Mouse (Mus musculus): ENCODE data around the gene Ndufc2.
A peak's percentile ranks its signal among the peaks of the same experiment; 100 is the strongest.

Ndufc2 gene

GRCm38 (mm10) chr7:97399960-97400715 lies at the start of gene Ndufc2:
TSS of gene Ndufc2 (plus strand) at chr7:97400003.
- peak; percentile 82 for DNase-seq

GRCm38 (mm10) chr7:97350891-97351290 lies 48.9 kb upstream of the Ndufc2 start:
- no peak for DNase-seq

DNA sequence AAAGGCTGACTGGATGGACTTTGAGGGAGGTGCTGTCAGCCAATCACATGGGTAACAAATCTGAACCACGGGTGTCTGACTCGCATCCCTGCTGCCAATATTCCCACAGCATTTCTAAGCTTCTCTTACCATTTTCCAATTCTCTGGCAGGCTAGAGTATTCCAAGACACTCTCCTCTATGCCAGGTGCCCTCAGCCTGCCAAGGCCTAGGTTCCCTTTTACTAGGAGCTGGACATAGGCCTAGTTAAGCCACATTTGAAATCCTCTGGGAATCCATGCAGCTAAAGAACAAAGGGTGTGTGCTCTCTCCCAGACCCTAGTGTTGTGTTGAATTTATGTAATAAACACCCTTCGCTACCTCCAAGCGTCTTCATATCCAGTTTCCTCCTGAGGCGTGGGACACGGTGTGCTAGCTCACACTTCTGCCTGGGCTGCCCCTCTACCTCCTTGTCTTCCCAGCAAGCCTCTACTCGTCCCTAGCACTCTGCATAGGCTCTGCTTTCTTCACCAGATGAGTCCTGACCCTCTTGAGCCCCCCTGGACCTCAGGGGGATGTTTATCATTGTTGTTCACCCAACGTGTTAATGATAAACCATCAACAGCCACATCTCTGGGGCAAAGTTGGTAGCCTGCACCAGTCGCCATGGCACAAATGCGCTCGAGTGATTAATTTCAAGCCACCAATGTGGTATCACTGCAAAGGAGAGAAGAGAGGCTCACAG lies 47.9 kb upstream of the Ndufc2 start:
- DNase-seq = no peak

GRCm38 (mm10) chr7:97353356-97353755 lies 46.4 kb upstream of the Ndufc2 start:
- DNase-seq = no peak

DNA sequence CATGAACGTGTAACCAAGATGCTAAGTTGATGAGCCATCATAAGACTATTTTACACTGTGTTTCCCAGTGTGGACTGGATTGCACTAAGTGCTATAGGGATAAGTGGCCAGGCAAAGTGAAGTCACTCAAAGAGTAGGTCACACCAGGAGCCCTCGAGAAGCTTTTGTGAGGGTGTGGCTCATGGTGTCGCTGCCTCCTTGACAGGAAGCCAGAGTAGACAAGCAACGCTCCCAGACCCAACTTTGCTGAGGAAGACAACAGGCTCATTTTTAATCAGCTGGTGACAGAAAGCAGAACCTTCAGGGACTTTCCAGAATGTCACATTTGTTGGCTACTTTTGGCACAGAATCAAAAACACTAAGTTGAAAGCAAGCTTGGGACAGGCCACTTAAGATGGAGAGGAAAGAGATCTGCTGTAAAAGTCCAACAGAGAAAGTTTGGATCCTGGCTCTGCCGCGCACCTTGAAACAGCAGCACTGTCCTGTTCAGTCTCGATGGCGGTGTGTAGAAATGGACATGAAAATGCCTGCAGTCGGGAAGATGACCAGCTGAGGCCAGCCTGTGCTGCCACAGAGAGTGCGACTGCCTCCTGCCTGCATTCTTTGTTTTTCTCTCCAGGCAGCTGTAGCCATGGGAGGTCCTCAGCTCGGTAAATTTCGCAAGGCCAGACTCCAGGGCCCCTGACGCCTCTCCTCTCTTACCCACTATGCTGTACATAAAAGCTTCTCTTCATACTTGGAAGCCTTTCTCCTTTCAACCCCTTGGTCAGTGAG lies 44.5 kb upstream of the Ndufc2 start:
- no peak for DNase-seq

- no peak for DNase-seq
Observed at GRCm38 (mm10) chr7:97356253-97356652, 43.5 kb upstream of the Ndufc2 start.

DNA sequence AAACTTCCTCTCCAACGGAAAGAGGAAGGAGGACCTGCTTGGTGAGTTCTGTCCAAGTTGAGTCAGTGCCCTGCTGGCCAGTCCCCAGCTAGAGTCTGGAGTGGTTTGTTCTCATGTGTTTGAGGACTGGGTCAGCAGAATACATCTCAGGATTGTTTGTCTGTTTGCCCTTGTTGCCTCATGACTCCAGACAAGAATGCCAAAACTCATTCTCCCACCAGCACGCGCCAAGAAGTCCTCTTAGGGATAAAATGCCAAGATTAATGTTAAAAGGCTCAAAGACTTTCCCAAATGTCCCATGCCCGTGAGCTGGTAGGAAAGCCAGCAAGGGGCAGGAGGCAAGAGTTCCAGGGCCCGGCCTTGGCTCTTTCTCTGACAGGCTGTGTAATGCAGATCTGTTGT lies 42.9 kb upstream of the Ndufc2 start:
- no peak for DNase-seq

GRCm38 (mm10) chr7:97357840-97358239 lies 42.0 kb upstream of the Ndufc2 start:
- no peak for DNase-seq

GRCm38 (mm10) chr7:97358347-97358746 lies 41.5 kb upstream of the Ndufc2 start:
- DNase-seq = no peak

DNA sequence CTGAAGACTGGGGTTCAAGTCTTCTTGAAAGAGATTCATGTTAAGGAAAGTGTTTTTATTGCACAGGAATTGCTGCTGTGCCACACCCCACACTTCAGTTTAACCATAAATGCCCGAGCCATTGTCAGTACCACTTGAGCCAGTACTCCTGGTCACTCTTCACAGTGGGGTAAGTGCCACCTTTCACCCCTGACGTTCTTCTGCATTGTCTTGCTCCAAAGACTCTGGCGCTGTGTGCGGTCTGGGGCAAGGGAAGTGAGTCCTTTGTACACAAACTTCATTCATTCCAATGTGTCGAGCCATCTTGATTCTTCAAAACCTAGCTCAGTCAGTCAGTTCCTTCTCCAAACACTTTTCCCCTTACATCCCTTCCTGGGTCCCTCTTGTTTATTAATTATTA lies 39.6 kb upstream of the Ndufc2 start:
- no peak for DNase-seq

DNA sequence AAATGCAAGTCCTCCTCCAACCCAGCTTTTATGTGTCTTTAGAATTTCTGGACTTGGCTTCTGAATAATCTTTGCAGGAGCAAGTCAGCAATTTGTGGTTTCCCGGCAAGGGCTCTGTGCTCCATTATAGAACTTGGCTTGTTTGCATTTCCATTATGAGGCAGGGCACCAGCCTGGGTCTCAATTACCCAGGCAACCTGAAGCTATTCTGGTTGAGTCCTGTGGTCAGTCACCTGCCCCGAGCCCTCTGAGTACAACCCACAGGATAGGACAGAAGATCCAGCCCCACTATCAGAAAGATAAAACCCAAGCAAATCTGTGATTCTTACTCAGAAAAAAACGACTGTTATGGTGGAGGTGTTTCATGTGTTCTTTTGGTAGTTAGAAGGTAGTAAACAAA lies 38.8 kb upstream of the Ndufc2 start:
- no peak for DNase-seq

GRCm38 (mm10) chr7:97361467-97361866 lies 38.3 kb upstream of the Ndufc2 start:
- no peak for DNase-seq

GRCm38 (mm10) chr7:97365887-97366286 lies 33.9 kb upstream of the Ndufc2 start:
- no peak for DNase-seq

DNA sequence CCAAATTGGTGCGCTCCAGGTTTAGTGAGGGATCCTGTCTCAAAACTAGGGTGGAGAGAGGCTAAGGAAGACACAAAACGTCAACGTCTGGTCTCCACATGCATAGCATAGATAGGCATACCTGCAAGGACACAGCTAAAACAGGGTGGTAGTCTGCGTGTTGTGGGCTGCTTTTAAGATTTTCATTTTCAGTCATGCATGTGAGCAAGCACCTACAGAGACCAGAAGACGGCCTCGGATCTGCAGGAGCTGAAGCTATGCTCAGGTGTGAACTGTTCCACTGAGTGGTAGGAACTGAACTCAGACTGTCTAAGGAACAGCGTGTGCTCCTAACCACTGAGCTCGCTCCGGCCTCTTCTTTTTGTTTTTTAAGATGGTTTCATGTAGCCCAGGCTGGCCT lies 24.7 kb upstream of the Ndufc2 start:
- no peak for DNase-seq

DNA sequence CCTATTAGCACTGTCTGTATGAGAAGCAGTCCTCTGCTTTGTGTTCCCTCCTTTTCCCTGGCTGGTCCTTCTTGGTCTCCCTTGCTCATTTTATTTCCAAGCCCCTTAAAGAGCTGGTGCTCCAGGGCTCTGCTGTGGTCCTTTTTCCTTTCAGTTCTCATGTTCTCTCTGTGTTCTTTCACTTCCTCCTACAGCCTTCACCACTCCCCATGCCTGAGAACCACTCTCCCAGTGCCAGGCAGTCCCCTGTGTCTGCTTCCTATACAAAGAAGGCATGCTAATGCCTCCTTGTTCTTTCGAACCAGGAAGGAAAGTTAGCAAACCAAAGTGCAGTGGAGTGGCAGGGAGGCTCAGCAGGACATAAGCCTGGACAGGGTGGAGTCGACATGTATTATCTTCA lies 23.9 kb upstream of the Ndufc2 start:
- DNase-seq = no peak

DNA sequence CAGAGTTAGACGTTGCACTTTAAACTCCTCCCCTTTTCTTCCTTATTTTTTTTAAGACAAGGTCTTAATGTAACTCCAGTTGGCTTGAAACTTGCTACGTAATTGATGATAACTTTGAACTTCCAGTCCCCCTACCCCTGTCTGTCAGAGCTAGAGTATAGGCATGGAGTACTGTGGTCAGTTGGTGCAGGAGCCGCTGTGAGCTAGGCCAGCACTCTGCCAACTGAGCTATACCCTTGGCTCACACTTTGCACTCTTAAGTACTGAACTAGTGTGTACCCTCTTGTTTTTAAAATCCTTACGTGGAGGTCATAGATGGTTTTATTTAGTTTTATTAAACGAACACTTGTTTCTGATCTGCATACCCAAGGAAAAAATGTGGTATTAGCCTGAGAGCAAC lies 20.5 kb upstream of the Ndufc2 start:
- DNase-seq = no peak

GRCm38 (mm10) chr7:97380500-97381123 lies 19.2 kb upstream of the Ndufc2 start:
- DNase-seq = no peak

DNA sequence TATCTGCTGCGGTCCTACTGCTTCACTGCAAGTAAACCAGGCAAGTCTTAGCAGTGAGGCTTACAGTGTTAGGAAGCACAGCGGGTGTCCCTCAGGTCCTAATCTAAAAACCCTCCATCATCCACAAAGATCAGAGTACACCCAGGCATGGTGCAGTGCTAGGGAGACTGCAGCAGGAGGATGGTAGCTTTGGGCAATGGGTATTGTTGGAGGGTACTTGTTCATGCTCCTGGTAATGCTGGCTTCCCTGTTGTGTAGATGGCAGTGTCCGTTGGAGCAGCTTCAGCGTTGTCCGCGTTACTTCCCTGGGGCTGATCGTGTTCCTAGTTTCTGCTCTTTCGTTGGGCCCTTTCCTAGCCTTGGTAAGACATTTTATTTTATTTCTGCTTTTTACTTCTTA lies 17.1 kb upstream of the Ndufc2 start:
- DNase-seq = no peak

GRCm38 (mm10) chr7:97383496-97384132 lies 16.2 kb upstream of the Ndufc2 start:
- DNase-seq = no peak

DNA sequence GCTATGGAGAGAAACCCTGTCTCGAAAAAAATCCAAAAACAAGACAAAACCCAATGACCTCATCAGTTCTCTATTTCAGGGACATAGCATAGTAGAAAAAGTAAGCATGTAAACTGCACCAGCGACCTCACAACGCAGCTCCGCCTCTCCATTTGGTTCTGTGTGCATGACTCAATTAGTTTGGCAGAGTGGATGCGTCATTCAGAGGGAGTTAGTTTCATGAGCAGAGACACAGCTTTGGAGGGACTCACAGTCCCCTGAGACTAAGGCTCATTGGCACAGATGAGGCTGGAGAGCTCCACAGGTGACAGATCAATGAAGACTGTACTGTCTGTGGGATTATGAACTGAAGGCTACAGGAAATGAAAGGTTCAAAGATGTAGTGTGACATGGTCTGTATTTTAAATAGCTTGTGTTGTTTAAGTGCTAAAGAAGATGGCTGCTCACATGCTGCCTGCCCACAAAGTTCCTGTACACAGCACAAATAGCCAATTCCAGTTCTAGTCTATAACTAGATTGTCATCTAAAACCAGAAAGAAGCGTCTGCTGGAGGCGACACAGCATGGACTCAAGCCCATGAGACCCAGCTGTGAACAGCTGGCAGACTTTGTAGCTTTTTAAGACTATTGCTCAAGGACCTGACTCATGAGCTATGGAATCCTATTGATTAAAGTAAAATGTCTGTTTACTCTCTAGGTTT lies 13.5 kb upstream of the Ndufc2 start:
- DNase-seq = peak; percentile 56

DNA sequence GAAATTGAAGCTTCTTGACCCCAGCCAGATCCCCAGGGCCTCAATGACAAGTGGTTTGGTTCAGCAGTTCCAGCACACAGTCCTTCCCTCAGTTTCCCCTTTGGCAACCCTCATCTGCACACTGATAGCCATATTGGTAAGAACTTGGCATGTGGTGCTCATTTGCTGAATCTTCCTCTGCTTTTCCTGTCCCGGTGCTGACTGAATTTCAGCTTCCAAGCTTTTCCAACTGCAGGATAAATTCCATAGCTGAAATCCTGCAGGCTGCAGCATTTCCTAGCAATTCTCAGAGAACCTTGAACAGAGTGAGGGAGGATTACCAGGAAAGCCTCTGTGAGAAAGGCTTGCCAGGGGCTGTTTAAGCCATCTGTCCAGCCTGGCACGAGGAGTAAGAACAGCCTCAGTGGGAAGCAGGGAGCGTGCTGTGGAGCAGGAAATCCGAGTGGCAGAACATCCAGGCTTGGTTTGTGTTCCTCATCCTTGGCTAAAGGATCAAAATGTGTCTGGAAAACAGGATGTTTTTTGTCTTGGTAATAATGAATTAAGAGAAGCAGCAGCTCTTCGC lies 12.9 kb upstream of the Ndufc2 start:
- DNase-seq = peak; percentile 98

Measured in cerebellum, adult 9-10 months (tissue).